Mouse (Mus musculus) kidney, embryonic 15.5 days (tissue): Measurements from ENCODE around the gene Trappc6a. TPM values are rescaled to one million over a fixed set of nuclear protein-coding genes. Genes with fewer than 3 reads are reported as not detected.
A peak's percentile ranks its signal among the peaks of the same experiment; 100 is the strongest.

Experiments used
- ATAC-seq: fragments of 200-750 bp; cut with Nextera tagmentation; replicated peaks from 2 replicates; pipeline ENCODE4 v1.8.0; 2017; ENCODE audit warnings: moderate TSS enrichment; ENCODE audit not compliant: low FRiP score
- H3K27ac ChIP-seq: fragments of 300-500 bp; sonication (generic); 2 replicates; pipeline ENCODE4 v1.5.1; 2015; ENCODE audit warnings: mild to moderate bottlenecking, inconsistent platforms
- H3K27me3 ChIP-seq: fragments of 300-500 bp; sonication (generic); 2 replicates; pipeline ENCODE4 v1.6.1; 2015; ENCODE audit warnings: inconsistent platforms
- H3K36me3 ChIP-seq: fragments of 300-500 bp; sonication (generic); 2 replicates; pipeline ENCODE4 v1.6.1; 2015; ENCODE audit warnings: inconsistent platforms
- H3K4me1 ChIP-seq: fragments of 300-500 bp; sonication (generic); 2 replicates; pipeline ENCODE4 v1.6.1; 2015; ENCODE audit warnings: inconsistent platforms
- H3K4me2 ChIP-seq: fragments of 300-500 bp; sonication (generic); 2 replicates; pipeline ENCODE4 v1.6.1; 2015; ENCODE audit warnings: moderate library complexity, mild to moderate bottlenecking, inconsistent platforms
- H3K4me3 ChIP-seq: fragments of 300-500 bp; sonication (generic); replicated peaks from 2 replicates; pipeline ENCODE4 v1.5.1; 2015; ENCODE audit warnings: mild to moderate bottlenecking, inconsistent platforms
- H3K9ac ChIP-seq: fragments of 300-500 bp; sonication (generic); 2 replicates; pipeline ENCODE4 v1.6.1; 2015; ENCODE audit warnings: mild to moderate bottlenecking, inconsistent platforms
- H3K9me3 ChIP-seq: fragments of 300-500 bp; sonication (generic); replicated peaks from 2 replicates; pipeline ENCODE4 v1.6.1; 2016; ENCODE audit warnings: inconsistent platforms
- WGBS: fragments of 180-500 bp; shearing (Covaris S2); methylation state at CpG from one replicate; pipeline ENCODE4 v1.1.7; 2015; ENCODE audit warnings: mixed read lengths; 5-methylcytosine and 5-hydroxymethylcytosine counted together
- polyA plus RNA-seq: library from polyadenylated mRNA; unstranded; fragments of >200 nt; fragmentation: Nextera tagmentation; extraction: Ambion mirVana; gene quantifications from 2 replicates; pipeline ENCODE4 v1.2.1, GENCODE M21; 2015

Gene Trappc6a
- 76.2 and 81.2 TPM in 2 replicates for polyA plus RNA-seq

DNA sequence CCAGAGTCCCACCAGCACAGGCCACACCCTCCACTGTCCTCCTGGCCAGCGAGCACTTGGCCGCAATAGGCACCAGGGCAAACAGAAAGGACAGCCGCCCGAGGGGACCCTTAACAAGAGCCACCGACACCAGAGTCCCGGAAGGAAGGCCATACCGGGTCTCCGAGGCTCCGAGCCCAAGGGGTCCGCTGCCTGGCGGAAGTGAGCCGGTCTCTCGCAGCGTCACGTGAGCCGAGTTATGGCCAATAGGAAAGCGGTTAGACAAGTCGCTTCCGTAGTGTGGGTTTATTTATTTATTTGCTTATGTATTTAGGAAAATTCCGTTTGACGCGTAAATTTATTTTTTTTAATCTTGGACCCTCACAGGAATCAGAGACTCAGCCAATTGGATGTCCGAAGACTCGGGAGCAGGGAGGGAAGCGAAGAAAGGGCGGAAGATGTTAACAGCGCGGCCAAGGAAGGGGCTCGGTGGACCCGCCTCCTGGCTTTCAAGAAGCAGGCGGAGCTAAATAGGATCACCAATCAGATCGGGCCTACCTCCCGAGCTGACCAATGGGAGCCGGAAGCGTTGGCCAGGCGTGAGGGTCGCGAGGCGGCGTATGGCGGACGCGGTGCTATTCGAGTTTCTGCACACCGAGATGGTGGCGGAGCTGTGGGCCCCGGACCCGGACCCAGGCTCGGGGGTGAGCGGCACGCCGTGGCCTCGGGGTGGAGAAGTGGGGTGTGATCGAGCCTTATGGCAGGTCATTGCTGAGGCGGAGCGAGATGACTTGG, at the start of gene Trappc6a, which contains the start of gene Bloc1s3:
Gene Trappc6a, plus strand, starts transcription at position 246 of the 774 bp plus-strand sequence.
Gene Bloc1s3, minus strand, starts transcription at position 218 of the 774 bp plus-strand sequence.
- H3K27me3 ChIP-seq = no peaks in the 10 kb centered on the region
- H3K36me3 ChIP-seq = 0 out of 2 replicates have a peak, but pooled peaks cover 4% of the 10 kb centered on the region
- no peaks in the 10 kb centered on the region for H3K9me3 ChIP-seq
- peak within 1 kb of the TSS; percentile 63 for H3K9ac ChIP-seq
- H3K4me3 ChIP-seq = peak within 1 kb of the TSS; percentile 67
- peaks cover 25% of the 10 kb centered on the region for H3K4me1 ChIP-seq
- H3K27ac ChIP-seq = peak within 1 kb of the TSS; percentile 89
- WGBS = under 1% methylated on average over 56 of the region's 56 CpGs
- peak within 1 kb of the TSS; percentile 98 for H3K4me2 ChIP-seq
- peak; percentile 95 for ATAC-seq

DNA sequence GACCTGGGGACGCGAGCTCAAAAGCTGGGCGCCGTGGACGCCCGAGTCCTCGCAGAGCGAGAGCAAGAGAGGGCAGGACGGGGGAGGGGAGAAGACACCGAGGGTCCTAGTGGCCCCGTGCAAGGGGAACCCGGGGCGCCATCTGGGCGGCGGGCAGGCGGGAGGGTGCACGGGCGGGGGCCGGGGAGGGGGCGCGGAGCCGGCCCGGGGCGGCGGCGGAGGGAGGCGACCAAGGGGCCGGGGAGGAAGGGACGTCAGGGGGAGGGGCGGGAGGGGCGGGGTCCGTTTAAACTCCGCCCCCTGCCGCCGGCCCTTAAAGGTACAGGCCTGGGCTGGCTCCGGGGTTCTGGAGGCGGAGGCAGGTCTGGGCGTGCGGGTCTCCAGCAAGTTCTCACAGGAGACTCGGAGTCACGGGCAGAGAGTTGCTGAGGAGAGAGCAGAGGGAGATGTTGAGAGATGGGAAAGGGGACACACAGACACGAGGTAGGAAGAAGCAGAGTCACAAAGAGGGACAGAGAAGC, 49.5 kb upstream of the Trappc6a start, which contains the start of gene Mark4:
Gene Mark4, minus strand, starts transcription at position 231 of the 521 bp plus-strand sequence.
- peak; percentile 88 for ATAC-seq
- WGBS = 1% methylated on average over 32 of the region's 42 CpGs
- H3K4me3 ChIP-seq = peak within 1 kb of the TSS; percentile 84

DNA sequence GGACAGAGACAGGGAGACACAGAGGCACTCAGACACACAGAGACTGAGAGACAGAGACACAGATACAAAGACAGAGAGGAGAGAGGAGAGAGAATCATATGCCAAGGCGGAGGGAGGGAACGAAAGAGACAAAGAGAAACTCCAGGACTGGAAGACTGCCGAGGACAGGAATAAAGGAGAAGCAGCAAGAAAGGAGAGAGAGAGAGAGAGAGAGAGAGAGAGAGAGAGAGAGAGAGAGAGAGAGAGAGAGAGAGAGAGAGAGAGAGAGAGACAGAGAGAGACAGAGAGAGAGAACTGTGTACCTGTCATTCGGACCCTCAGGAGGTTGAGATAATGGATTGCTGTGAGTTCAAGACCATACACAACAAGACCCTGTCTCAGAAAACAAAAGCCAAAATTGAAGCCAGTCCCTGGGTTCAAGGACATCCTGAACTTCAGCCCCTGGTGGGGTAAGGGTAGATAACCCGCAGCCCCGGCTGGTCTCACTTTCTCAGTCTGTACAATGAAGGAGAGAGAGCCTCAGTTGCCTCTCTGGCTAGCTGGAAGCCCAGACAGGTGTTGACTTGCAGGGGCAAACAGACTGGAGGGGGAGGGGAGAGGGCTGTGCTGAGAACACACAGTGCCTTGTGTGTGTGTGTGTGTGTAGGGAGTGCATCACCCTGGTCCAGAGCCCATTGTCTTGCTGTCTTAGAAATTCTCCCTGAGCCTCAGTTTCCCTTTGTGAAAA, 48.9 kb upstream of the Trappc6a start:
- Histone ChIP-seq H3K27me3 (no peaks in the 10 kb centered on the region), H3K4me2 (peak overlapping the region; percentile 94), H3K27ac (peak overlapping the region; percentile 83), H3K4me3 (peak overlapping the region; percentile 84), H3K9ac (peak overlapping the region; percentile 95), H3K4me1 (peaks cover 36% of the 10 kb centered on the region), H3K9me3 (no peaks in the 10 kb centered on the region), H3K36me3 (no peaks in the 10 kb centered on the region)
- ATAC-seq = no peak
- 19% methylated on average over 6 of the region's 6 CpGs for WGBS

More for the DNA sequence above, 49.5 kb upstream of the Trappc6a start, which contains the start of gene Mark4:
- H3K4me2 ChIP-seq = peak within 1 kb of the TSS; percentile 94
- peak within 1 kb of the TSS; percentile 95 for H3K9ac ChIP-seq
- H3K27ac ChIP-seq = peak within 1 kb of the TSS; percentile 83
- H3K4me1 ChIP-seq = peaks cover 29% of the 10 kb centered on the region
- H3K27me3 ChIP-seq = no peaks in the 10 kb centered on the region
- no peaks in the 10 kb centered on the region; the same call in 1 of the 2 replicates for H3K36me3 ChIP-seq
- H3K9me3 ChIP-seq = no peaks in the 10 kb centered on the region

DNA sequence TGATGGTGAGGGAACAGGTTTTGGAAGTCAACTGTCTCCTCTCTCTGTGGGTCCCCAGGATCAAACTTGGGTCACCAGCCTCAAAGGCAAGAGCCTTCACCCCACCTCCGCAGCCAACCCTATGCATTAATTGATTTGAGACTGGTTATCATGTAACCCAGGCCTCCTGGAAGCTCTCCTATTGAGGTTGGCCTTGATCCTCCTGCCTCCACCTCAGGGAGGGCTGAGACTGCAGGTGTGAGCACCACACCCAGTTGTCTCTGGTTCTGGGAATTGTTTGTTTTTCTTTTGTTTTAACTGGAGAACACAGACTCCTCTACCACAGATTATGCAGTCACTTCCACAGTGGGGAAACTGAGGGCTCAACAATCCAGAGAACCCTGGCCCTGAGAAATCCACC, 47.7 kb upstream of the Trappc6a start:
- no peak overlapping the region for H3K27ac ChIP-seq
- no peaks in the 10 kb centered on the region for H3K36me3 ChIP-seq
- no peak overlapping the region for H3K4me3 ChIP-seq
- H3K9me3 ChIP-seq = no peaks in the 10 kb centered on the region
- 0 out of 2 replicates have a peak, but pooled peaks cover 5% of the 10 kb centered on the region for H3K27me3 ChIP-seq
- H3K4me2 ChIP-seq = no peak overlapping the region
- 83% methylated on average over 1 of the region's 1 CpGs for WGBS
- H3K4me1 ChIP-seq = peaks cover 43% of the 10 kb centered on the region
- no peak for ATAC-seq
- H3K9ac ChIP-seq = no peak overlapping the region

DNA sequence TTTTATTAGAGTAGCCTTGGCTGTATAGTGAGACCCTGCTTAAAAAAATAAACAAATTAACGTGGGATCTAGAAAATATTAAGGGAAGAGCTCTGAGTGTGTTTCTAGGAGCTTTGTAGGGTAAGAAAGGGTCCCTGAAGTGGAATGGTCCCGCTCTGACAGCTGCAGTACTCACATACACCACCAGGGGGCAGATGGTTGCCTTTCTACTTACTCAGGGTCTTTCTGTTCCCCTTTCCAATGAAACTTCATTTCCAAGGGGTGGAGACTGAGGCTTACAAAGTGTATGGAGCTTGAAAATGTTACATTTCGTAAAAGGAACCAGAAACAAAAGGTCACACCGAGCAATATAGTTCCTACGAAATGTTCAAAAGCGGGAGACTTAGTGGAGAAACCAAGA, 46.7 kb upstream of the Trappc6a start:
- Histone ChIP-seq H3K27ac (no peak overlapping the region), H3K9ac (no peak overlapping the region), H3K9me3 (no peaks in the 10 kb centered on the region), H3K4me2 (peak overlapping the region; percentile 35; the same call in 1 of the 2 replicates), H3K36me3 (no peaks in the 10 kb centered on the region), H3K4me1 (peaks cover 36% of the 10 kb centered on the region), H3K27me3 (peaks cover 10% of the 10 kb centered on the region; the same call in 1 of the 2 replicates), H3K4me3 (no peak overlapping the region)
- ATAC-seq = no peak
- 8% methylated on average over 6 of the region's 6 CpGs for WGBS

DNA sequence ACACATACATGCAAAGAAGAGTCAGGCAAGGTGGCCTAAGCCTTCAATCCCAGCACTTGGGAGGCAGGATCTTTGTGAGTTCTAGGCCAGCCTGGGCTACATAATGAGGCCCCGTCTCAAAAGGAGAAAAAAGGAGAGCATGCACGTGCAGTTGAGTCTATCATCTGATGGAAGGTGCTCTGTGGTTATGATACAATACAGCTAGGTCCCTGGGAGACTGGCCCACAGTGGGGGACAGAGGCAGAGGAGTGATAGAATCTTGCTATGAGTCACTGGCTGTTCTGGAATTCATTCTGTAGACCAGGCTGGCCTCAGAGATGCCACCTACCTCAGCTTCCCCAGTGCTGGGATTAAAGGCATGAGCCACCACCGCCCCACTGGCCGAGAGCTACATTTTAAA, 45.8 kb upstream of the Trappc6a start:
- no peak for ATAC-seq
- Histone ChIP-seq H3K9me3 (no peaks in the 10 kb centered on the region), H3K4me2 (0 out of 2 replicates have a peak overlapping the region, but pooled peaks have one; percentile 46), H3K4me3 (no peak overlapping the region), H3K27ac (no peak overlapping the region), H3K36me3 (no peaks in the 10 kb centered on the region), H3K4me1 (peaks cover 26% of the 10 kb centered on the region), H3K9ac (no peak overlapping the region), H3K27me3 (peaks cover 11% of the 10 kb centered on the region)
- WGBS = 49% methylated on average over 4 of the region's 4 CpGs

DNA sequence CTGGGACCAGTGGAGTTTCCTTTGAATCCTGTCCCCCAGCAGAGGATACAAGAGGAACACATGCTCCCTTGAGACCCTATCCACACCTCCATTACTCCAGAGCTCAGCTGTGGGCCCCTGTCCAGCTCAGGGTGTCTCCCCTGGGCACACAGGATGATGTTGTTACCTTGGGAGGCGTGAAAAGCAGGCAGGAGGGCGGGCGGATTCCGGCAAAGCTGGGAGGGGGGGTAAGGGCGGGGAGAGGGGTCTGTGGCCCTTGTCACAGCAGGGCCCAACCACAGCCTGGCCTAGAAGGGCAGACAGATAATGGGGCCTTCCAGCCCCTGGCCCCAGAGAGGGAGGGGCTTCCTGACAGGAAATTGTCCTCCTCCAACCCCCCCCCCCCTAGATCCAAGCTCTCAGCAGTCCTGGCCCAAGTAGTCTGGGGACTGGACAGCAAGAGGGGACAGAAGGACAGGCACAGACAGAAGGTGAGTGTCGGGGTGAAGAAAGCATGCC, 45.3 kb upstream of the Trappc6a start, which contains the start of gene Exoc3l2:
Gene Exoc3l2, plus strand, starts transcription at position 448 of the 498 bp plus-strand sequence.
- no peak within 1 kb of the TSS for H3K9ac ChIP-seq
- peaks cover 16% of the 10 kb centered on the region for H3K27me3 ChIP-seq
- no peaks in the 10 kb centered on the region for H3K36me3 ChIP-seq
- peak within 1 kb of the TSS; percentile 27; the same call in 1 of the 2 replicates for H3K27ac ChIP-seq
- ATAC-seq = no peak
- H3K4me3 ChIP-seq = peak within 1 kb of the TSS; percentile 29
- H3K9me3 ChIP-seq = no peaks in the 10 kb centered on the region
- 38% methylated on average over 6 of the region's 6 CpGs for WGBS
- H3K4me2 ChIP-seq = peak within 1 kb of the TSS; percentile 46
- peaks cover 22% of the 10 kb centered on the region for H3K4me1 ChIP-seq

DNA sequence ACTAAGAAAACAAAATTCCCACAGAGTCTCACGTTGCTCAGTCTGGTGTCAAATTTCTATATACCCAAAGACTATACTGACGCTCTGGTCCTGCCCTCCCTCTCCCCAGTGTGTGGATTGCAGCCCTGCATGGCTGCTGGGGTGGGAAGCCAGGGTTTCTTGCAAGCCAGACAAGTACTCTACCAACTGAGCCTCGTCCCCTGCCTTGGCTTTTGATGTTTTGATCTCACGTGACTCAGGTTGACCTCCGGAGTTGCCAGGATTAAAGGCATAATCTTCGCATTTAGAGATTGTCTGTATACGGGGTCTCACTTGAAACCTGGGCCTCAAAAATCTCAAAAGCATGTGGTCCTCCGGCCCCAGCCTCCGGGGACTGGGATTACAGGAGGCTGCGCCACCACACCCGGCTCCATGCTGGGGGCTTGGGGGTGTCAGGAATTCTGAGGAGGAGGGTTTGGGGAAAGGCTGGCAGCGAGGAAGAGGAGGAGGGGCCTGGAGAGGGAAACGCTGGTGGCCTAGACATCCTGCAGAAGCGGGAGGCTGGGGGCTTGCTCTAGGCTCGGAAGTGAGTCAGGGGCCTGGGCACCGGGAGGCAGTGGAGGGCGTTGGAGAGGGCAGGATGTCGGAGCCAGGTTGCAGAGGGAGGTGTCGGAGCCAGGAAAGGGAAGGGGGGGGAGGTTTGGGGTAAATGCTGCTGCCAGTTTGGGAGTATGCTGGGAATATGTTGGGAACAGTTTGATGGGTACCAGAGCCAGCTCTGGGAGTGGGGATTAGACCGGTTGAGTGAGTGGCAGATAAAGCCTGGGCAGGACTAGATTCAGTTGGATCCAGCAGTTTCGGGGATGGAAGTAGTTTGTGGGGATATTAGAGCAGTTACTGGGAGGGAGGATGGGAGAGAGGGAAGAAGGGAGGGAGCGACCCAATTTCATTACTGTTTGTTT, 43.6 kb upstream of the Trappc6a start:
- H3K4me1 ChIP-seq = peaks cover 22% of the 10 kb centered on the region
- peak overlapping the region; percentile 22 for H3K4me3 ChIP-seq
- no peaks in the 10 kb centered on the region for H3K36me3 ChIP-seq
- H3K27ac ChIP-seq = peak overlapping the region; percentile 15
- WGBS = 9% methylated on average over 22 of the region's 22 CpGs
- peak overlapping the region; percentile 46 for H3K4me2 ChIP-seq
- ATAC-seq = no peak
- H3K9me3 ChIP-seq = no peaks in the 10 kb centered on the region
- H3K9ac ChIP-seq = peak overlapping the region; percentile 19; the same call in 1 of the 2 replicates
- peaks cover 30% of the 10 kb centered on the region for H3K27me3 ChIP-seq

DNA sequence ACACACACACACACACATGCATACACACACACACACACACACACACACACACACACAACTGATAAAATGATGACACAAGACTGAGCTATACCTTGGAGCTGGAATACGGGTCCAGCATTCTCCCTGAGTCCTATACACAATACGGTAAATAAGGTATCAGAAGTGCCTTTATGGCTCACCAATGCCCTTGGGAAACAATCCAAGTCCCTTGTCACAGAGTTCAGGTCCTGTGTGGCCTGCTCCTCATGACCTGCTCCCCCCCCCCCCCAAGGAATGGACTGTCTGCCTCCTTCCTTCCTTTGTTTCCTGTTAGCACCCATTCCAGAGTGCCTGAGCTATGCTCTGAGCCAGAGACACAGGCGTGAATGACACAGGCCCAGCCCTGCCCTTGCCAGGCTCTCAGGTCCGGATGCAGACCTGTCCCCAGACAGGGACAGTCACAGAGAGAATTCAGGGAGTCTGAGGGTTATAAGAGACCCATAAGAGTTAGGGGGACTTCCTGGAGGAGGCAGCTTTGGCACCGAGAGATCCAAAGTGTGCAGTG, 41.5 kb upstream of the Trappc6a start:
- ATAC-seq = no peak
- Histone ChIP-seq H3K4me1 (peaks cover 28% of the 10 kb centered on the region), H3K9ac (no peak overlapping the region), H3K27me3 (peaks cover 48% of the 10 kb centered on the region), H3K9me3 (no peaks in the 10 kb centered on the region), H3K4me2 (no peak overlapping the region), H3K4me3 (no peak overlapping the region), H3K36me3 (no peaks in the 10 kb centered on the region), H3K27ac (0 out of 2 replicates have a peak overlapping the region, but pooled peaks have one; percentile 10)
- 73% methylated on average over 5 of the region's 5 CpGs for WGBS

DNA sequence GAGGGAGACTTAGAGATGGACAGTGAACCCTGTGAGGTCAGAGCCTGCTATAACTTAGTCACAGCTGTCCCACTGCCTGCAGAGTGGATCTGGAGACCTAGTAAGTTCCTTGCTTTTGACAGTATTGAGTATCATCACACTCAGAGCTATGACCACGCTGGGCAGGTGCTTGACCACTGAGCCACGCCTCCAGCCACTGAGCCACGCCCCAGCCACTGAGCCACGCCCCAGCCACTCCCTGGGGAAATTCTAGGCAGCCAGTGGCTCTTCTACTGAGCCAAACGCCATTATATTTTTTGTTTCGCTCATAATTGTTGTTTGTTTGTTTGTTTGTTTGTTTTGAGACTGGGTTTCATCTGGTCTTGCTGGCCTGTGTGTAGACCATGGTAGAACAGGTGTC, 40.6 kb upstream of the Trappc6a start:
- Histone ChIP-seq H3K4me3 (no peak overlapping the region), H3K9me3 (no peaks in the 10 kb centered on the region), H3K36me3 (no peaks in the 10 kb centered on the region), H3K4me1 (peaks cover 31% of the 10 kb centered on the region), H3K27me3 (peaks cover 58% of the 10 kb centered on the region), H3K4me2 (no peak overlapping the region), H3K27ac (no peak overlapping the region), H3K9ac (no peak overlapping the region)
- ATAC-seq = no peak
- 34% methylated on average over 6 of the region's 6 CpGs for WGBS
